Mouse (Mus musculus): ENCODE results near the gene Epb42. TPM values are rescaled to one million over a fixed set of nuclear protein-coding genes. Genes with fewer than 3 reads are reported as not detected.

Gene Epb42
- not detected in 2 replicates for polyA plus RNA-seq (2011; ENCODE audit: insufficient read depth, insufficient read length, low read depth, missing spikeins)

GRCm38 (mm10) chr2:121036733-121037341 lies at the start of gene Epb42:
Epb42 (minus strand) TSS chr2:121037072.
- no peak within 1 kb of the TSS for H3K27ac ChIP-seq (ENCODE audit: insufficient read depth, low read length)

DNA sequence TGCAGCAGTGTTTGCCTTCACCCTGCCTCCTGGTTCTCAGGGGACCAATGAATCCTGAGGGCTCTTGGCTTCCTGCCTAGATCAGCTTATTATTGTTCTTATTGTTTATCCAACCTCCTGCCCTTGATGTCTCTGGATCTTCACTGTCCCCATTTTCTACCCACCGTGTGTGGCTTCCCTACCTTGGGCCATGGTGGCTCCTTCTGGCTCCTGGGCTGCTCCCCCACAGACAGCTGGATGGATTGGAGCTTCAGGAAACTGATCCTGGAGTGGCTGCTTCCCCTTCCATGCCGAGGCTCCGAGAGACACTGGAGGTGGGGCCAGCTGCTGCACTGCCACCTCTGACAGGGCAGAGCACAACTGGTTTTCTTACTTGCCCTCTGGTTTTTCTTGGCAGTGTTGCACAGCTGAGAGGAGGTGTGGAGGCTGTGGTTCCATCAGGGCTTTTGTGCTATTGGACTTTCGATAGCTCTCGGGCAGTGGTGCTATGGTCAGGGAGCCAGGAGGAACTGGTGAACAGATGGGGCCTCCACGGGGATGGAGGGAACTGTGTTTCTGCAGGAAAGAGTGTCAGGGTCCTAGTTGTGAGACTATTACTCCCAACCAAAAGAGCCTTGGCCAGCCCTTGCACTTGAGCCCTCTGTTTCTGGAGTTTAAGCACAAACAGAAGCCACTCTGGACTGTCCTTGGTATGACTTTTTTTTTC lies 48.8 kb upstream of the Epb42 start, which contains the start of gene Tgm5:
Gene Tgm5 (minus strand): TSS at position 362 of the 706 bp plus-strand sequence.
- no peaks in the 10 kb centered on the region for H3K27me3 ChIP-seq (ENCODE audit: control insufficient read depth, insufficient read depth, low read length, poor library complexity, severe bottlenecking)
- H3K4me3 ChIP-seq (ENCODE audit: low read depth, low read length), result no peak within 1 kb of the TSS
- no peaks in the 10 kb centered on the region for H3K9me3 ChIP-seq (replicated peaks; ENCODE audit: control insufficient read depth, insufficient read depth, low read length, poor library complexity, severe bottlenecking)
- H3K4me1 ChIP-seq (ENCODE audit: control insufficient read depth, insufficient read depth, low read length), result no peaks in the 10 kb centered on the region
- TF ChIP-seq EP300 (IDR thresholded peaks at IDR 0.05; ENCODE audit: insufficient read depth, low read depth, low read length) (no peak), CTCF (IDR thresholded peaks at IDR 0.05; ENCODE audit: low read depth, low read length) (no peak), POLR2A (IDR thresholded peaks at IDR 0.05; ENCODE audit: insufficient read depth, low read length) (no peak)
- H3K36me3 ChIP-seq (ENCODE audit: control insufficient read depth, insufficient read depth, low read length, poor library complexity, severe bottlenecking), result no peaks in the 10 kb centered on the region
- H3K9ac ChIP-seq (ENCODE audit: low read depth, poor library complexity, severe bottlenecking), result no peak within 1 kb of the TSS
- H3K27ac ChIP-seq (ENCODE audit: insufficient read depth, low read length), result no peak within 1 kb of the TSS

More at GRCm38 (mm10) chr2:121036733-121037341, at the start of gene Epb42:
- H3K36me3 ChIP-seq (ENCODE audit: control insufficient read depth, insufficient read depth, low read length, poor library complexity, severe bottlenecking), result no peaks in the 10 kb centered on the region
- no peaks in the 10 kb centered on the region for H3K9me3 ChIP-seq (replicated peaks; ENCODE audit: control insufficient read depth, insufficient read depth, low read length, poor library complexity, severe bottlenecking)
- no peaks in the 10 kb centered on the region for H3K27me3 ChIP-seq (ENCODE audit: control insufficient read depth, insufficient read depth, low read length, poor library complexity, severe bottlenecking)
- no peaks in the 10 kb centered on the region for H3K4me1 ChIP-seq (ENCODE audit: control insufficient read depth, insufficient read depth, low read length)
- TF ChIP-seq POLR2A (IDR thresholded peaks at IDR 0.05; ENCODE audit: insufficient read depth, low read length) (no peak), EP300 (IDR thresholded peaks at IDR 0.05; ENCODE audit: insufficient read depth, low read depth, low read length) (no peak), CTCF (IDR thresholded peaks at IDR 0.05; ENCODE audit: low read depth, low read length) (no peak)
- H3K4me3 ChIP-seq (ENCODE audit: low read depth, low read length), result no peak within 1 kb of the TSS
- H3K9ac ChIP-seq (ENCODE audit: low read depth, poor library complexity, severe bottlenecking), result no peak within 1 kb of the TSS

DNA sequence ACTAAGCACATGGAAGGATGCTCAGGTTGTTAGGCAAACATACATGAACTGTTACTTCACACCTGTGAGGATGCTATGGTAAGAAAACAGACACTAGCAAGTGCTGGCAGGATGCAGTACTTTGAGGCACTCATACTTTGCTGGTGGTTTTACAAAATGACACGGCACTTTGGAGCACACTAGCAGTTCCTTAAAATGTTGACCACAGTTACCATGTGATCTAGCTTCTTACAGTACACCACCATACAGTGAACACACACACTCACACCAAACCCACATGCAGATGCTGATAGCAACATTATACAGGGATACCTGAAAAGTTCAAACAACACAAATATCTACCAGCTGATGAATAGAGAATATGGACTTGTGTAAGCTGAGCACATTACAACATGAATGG lies 45.8 kb upstream of the Epb42 start:
- no peak for TF ChIP-seq EP300 (IDR thresholded peaks at IDR 0.05; ENCODE audit: insufficient read depth, low read depth, low read length)
- Histone ChIP-seq H3K27me3 (ENCODE audit: control insufficient read depth, insufficient read depth, low read length, poor library complexity, severe bottlenecking) (no peaks in the 10 kb centered on the region), H3K9ac (ENCODE audit: low read depth, poor library complexity, severe bottlenecking) (no peak overlapping the region), H3K4me3 (ENCODE audit: low read depth, low read length) (no peak overlapping the region), H3K4me1 (ENCODE audit: control insufficient read depth, insufficient read depth, low read length) (no peaks in the 10 kb centered on the region), H3K27ac (ENCODE audit: insufficient read depth, low read length) (no peak overlapping the region), H3K9me3 (replicated peaks; ENCODE audit: control insufficient read depth, insufficient read depth, low read length, poor library complexity, severe bottlenecking) (no peaks in the 10 kb centered on the region), H3K36me3 (ENCODE audit: control insufficient read depth, insufficient read depth, low read length, poor library complexity, severe bottlenecking) (no peaks in the 10 kb centered on the region)

DNA sequence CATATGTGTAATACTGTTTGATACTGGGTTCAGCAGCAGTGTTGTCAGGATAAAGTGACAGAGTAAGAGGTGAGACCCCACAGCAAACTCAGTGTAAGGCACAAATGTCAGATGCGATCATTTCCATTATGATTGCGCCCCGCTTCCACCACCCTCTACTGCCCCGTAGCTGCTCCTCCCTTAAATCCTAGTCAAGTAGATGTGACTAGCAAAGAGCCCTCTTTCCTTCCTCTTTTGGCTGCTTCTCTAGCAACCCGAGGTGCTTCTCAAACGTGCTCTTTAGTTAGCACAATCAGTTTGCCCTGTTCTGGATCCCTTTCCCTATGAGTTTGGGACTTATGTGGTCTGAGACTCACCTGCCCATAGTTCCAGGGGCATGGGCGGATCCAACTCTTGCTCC lies 37.9 kb upstream of the Epb42 start:
- TF ChIP-seq POLR2A (IDR thresholded peaks at IDR 0.05; ENCODE audit: insufficient read depth, low read length), result no peak
- TF ChIP-seq CTCF (IDR thresholded peaks at IDR 0.05; ENCODE audit: low read depth, low read length), result no peak
- no peak for TF ChIP-seq EP300 (IDR thresholded peaks at IDR 0.05; ENCODE audit: insufficient read depth, low read depth, low read length)
- H3K9me3 ChIP-seq (replicated peaks; ENCODE audit: control insufficient read depth, insufficient read depth, low read length, poor library complexity, severe bottlenecking), result no peaks in the 10 kb centered on the region
- no peak overlapping the region for H3K4me3 ChIP-seq (ENCODE audit: low read depth, low read length)

GRCm38 (mm10) chr2:121071871-121072270 lies 35.0 kb upstream of the Epb42 start:
- no peak overlapping the region for H3K27ac ChIP-seq (ENCODE audit: insufficient read depth, low read length)
- no peaks in the 10 kb centered on the region for H3K4me1 ChIP-seq (ENCODE audit: control insufficient read depth, insufficient read depth, low read length)
- no peak overlapping the region for H3K4me3 ChIP-seq (ENCODE audit: low read depth, low read length)
- TF ChIP-seq POLR2A (IDR thresholded peaks at IDR 0.05; ENCODE audit: insufficient read depth, low read length) (no peak), EP300 (IDR thresholded peaks at IDR 0.05; ENCODE audit: insufficient read depth, low read depth, low read length) (no peak), CTCF (IDR thresholded peaks at IDR 0.05; ENCODE audit: low read depth, low read length) (no peak)
- no peaks in the 10 kb centered on the region for H3K9me3 ChIP-seq (replicated peaks; ENCODE audit: control insufficient read depth, insufficient read depth, low read length, poor library complexity, severe bottlenecking)
- no peaks in the 10 kb centered on the region for H3K36me3 ChIP-seq (ENCODE audit: control insufficient read depth, insufficient read depth, low read length, poor library complexity, severe bottlenecking)
- no peaks in the 10 kb centered on the region for H3K27me3 ChIP-seq (ENCODE audit: control insufficient read depth, insufficient read depth, low read length, poor library complexity, severe bottlenecking)
- no peak overlapping the region for H3K9ac ChIP-seq (ENCODE audit: low read depth, poor library complexity, severe bottlenecking)

More for the DNA sequence above, 37.9 kb upstream of the Epb42 start:
- H3K9ac ChIP-seq (ENCODE audit: low read depth, poor library complexity, severe bottlenecking), result no peak overlapping the region
- H3K36me3 ChIP-seq (ENCODE audit: control insufficient read depth, insufficient read depth, low read length, poor library complexity, severe bottlenecking), result no peaks in the 10 kb centered on the region
- no peaks in the 10 kb centered on the region for H3K4me1 ChIP-seq (ENCODE audit: control insufficient read depth, insufficient read depth, low read length)
- H3K27me3 ChIP-seq (ENCODE audit: control insufficient read depth, insufficient read depth, low read length, poor library complexity, severe bottlenecking), result no peaks in the 10 kb centered on the region
- H3K27ac ChIP-seq (ENCODE audit: insufficient read depth, low read length), result no peak overlapping the region

DNA sequence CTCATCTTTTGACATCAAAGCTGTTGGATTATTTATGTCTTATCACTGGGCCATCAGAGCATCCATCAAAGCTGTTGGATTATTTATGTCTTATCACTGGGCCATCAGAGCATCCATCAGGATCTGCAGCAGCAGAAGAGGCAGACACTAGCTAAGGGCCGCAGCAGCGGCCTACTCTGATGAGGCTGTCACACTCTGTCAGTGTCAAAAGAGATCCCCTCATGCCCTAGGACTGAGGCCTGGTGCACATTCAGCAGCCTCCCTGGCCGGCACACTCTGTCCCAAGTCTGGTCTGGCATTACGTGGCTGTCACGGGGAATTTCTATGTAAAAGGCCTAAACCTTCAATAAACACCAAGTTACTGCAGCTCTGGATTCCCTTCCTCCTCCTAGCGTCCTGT lies 32.6 kb upstream of the Epb42 start:
- TF ChIP-seq CTCF (IDR thresholded peaks at IDR 0.05; ENCODE audit: low read depth, low read length) (no peak), EP300 (IDR thresholded peaks at IDR 0.05; ENCODE audit: insufficient read depth, low read depth, low read length) (no peak), POLR2A (IDR thresholded peaks at IDR 0.05; ENCODE audit: insufficient read depth, low read length) (no peak)
- Histone ChIP-seq H3K36me3 (ENCODE audit: control insufficient read depth, insufficient read depth, low read length, poor library complexity, severe bottlenecking) (no peaks in the 10 kb centered on the region), H3K9ac (ENCODE audit: low read depth, poor library complexity, severe bottlenecking) (no peak overlapping the region)

More for the DNA sequence above, 32.6 kb upstream of the Epb42 start:
- Histone ChIP-seq H3K9me3 (replicated peaks; ENCODE audit: control insufficient read depth, insufficient read depth, low read length, poor library complexity, severe bottlenecking) (no peaks in the 10 kb centered on the region), H3K4me1 (ENCODE audit: control insufficient read depth, insufficient read depth, low read length) (no peaks in the 10 kb centered on the region), H3K27me3 (ENCODE audit: control insufficient read depth, insufficient read depth, low read length, poor library complexity, severe bottlenecking) (no peaks in the 10 kb centered on the region), H3K27ac (ENCODE audit: insufficient read depth, low read length) (no peak overlapping the region), H3K4me3 (ENCODE audit: low read depth, low read length) (no peak overlapping the region)
